Mouse (Mus musculus): ENCODE data around the gene Tmco5.
"Not testable (repeated sequence)": the region's sequence is repeated elsewhere in the genome, so short reads cannot be mapped to it uniquely, and the experiment has no call there.

Gene Tmco5

DNA sequence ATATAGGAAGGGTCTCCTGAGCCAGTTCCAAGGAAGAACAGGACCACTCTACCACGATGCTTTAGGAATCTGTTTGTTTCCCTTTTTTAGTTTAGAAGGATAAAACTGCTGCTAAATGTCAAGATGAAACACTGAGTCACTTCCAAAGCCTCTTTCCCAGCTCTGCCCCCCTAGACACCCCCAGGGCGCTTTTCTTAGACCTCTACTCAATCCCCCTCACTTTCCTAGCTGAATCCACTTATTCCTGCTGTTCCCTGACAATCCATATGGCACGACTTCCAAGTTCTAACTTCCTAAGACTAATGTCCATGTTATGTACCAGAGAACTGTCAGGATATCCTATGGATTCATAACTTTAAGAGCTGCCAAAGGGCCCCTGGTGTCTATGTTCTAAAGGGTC, 40.1 kb downstream of the Tmco5 start:
- in situ Hi-C loops (cut with MboI; ENCODE audit: unreplicated experiment in 2 of 2) = no loop called here

DNA sequence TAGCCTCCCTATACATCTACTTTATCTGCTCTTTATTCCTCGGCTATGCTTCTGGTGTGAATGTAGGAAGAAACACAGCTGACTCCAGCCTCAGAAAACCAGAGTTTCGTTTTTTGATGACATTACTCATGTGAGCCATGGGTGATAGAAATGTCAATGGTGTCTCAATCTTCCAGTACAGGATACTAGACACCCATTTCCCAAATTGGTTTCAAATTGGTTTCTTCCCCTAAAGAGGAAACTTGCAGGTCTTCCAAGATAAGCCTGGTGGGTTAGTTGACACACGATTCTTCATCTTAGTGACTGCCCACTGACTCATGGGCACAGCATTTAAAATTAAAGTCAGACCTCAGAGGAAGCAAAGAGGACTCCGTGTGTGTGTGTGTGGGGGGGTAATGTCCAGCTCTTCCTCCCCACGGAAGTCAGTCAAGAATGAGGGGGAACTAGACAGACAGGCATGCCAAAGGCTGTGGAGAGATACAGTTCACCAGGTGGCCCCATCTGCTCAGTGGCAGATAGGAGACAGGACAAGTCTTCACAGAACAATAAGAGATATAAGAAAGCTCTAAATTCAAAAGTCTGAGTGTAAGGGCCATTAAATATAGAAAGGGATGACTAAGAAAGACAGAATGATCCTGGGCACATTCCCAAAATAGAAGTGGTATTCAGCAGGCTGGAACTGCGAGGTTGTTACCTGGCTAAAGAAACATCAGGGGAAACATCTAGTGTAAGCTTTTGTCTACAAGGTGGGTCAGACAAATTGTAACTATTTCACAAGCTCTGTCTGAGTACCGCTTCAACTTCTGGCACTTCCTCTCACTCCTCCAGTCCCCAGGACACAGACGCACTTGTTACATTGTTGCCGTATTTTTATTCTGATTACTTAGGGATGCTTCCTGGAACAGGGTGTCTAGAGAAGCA, 44.3 kb downstream of the Tmco5 start:
- in situ Hi-C loops (cut with MboI; ENCODE audit: unreplicated experiment in 2 of 2) = no loop called here

DNA sequence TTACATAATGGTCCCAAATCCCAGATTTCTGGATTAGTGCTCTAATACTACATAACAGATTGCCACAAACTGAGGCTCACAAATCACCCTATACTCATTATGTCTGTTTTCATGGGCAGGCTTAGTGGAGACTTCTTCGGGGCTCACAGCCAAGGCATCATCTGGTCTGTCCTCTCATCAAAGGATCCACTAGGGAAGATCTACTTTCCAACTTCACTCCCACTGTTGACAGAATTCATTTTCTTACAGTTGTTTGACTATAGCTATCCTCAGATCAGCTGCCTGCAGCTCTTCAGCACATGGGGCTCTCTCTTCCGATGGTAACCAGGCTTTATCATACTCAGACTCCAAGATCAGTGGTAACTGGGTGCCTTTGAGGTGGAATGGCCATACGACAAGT, 45.2 kb downstream of the Tmco5 start:
- in situ Hi-C loops (cut with MboI; ENCODE audit: unreplicated experiment in 2 of 2) = no loop called here

DNA sequence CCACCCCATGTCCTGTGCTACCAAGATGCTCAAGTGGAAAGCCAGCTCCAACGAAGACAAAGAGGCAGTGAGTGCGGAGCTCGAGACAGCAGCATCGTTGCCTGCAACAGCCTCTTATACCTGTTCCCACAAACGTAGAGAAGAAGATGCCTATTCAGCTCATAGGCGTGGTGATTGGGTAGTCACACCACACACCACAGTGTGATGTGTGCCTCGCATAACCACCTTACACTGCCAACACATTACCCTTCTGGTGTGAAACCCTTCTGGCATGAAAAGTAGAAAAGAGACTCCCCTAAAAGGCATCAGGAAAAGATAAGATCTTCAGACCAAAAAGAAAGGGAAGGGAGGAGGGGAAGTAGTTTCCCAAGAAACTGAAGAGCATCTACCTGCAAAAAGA, 45.8 kb downstream of the Tmco5 start:
- in situ Hi-C loops (cut with MboI; ENCODE audit: unreplicated experiment in 2 of 2) = no loop called here

DNA sequence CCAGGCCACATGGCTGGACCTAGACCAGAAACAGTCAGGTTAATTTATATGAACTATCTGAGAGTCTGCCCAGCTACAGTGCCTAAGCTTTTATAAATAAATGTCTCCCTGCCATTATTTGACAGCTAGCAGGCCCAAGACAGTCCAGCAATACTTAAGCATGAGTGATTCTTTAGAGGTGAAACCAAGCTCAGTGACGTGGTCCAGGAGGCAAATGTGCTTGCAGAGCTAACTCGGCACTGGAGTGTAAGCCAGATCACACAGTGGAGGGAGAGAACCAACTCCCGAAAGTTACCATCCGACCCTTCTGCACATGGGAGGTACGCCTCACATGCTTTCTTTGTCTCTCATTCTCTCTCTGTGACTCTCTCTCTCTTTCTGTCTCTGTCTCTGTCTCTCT, 46.7 kb downstream of the Tmco5 start:
- in situ Hi-C loops (cut with MboI; ENCODE audit: unreplicated experiment in 2 of 2) = no loop called here

DNA sequence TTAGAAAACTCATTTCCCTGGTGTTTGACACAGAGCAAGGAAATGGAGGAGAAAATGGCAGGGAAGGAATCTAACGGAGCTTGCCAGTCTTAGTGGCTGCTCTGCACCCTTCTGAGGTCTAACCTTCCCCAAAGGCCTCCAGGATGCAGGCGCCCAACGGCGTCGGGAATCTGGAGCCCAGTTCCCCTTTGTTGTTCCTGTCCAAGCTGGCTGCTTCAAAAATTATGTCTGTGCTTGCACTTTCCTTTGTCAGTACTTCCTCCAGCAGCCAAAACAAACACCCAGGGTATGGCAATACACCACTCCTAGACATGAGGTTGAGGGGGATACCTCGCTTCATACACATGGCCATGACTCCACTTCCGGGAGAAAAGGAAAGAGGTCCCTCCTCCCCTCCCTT, 53.7 kb downstream of the Tmco5 start:
- in situ Hi-C loops (cut with MboI; ENCODE audit: unreplicated experiment in 2 of 2) = no loop called here

DNA sequence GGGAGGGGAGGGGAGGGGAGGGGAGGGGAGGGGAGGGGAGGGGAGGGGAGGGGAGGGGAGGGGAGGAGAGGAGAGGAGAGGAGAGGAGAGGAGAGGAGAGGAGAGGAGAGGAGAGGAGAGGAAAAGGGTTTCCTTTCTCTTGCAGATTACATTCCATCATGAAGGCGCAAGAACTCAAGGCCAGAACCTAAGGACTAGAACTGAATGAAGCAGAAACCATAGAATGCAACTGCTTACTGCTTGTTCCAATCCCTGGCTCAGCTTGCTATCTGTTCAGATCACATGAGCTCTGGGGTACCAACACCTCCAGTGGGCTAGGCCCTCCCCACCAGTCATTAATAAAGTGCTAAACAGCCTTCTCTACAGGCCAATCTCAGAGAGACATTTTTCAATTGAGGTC, 55.7 kb downstream of the Tmco5 start:
- in situ Hi-C loops (cut with MboI; ENCODE audit: unreplicated experiment in 2 of 2) = not testable (repeated sequence)

DNA sequence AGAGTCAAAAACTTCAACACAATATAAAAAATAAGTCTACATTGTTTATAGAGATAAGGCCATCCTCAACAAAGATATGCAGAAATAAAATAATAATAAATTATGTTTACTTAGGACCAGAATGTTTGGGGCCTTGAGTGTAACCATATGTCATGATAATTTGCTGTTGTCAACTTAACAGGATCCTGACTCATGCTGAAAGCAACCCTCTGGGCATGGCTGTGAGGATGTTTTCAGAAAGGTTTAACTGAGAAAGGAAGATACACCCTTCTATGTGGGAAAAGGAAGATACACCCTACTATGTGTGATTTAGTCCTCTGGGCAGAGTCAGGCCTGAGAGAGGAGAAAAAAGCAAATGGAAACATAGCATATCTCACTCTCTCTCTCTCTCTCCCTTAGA, 56.3 kb downstream of the Tmco5 start:
- in situ Hi-C loops (cut with MboI; ENCODE audit: unreplicated experiment in 2 of 2) = no loop called here

DNA sequence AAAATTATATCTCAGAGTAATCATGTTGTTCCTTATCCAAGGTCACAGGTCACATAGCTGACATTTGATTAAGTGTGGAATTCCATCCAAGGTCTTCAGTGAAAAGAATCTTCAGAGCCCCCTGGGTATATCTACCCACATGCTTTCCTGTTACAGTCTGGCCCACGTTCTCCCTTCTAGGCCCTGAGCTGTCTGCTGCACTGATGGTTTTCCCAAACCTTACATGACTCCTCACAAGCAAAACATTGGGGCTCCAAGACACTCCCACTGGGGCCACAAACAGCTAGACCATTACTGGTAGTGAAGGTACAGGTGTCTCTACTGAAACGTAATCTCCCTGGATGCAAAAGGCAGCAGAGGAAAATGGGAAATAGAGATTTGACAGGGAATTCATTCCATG, 57.9 kb downstream of the Tmco5 start:
- in situ Hi-C loops (cut with MboI; ENCODE audit: unreplicated experiment in 2 of 2) = no loop called here

DNA sequence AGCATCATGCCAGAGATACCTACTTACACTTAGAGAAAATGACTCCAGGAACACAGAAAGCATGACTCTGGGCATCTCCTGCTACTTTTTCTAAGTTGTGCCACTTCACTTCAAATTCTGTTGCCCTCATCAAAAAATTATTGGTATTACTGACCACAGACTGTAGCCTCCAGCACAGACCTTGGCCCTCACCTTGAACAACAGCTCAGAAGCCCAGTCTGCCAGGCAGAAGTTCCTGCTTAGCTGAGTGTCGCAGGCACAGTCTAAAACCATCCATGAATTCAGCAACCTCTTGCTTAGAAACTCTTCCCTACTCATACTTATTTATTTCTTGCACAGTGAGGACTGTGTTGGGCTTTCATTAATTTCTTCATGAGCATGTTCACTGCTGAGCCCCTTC, 58.7 kb downstream of the Tmco5 start:
- in situ Hi-C loops (cut with MboI; ENCODE audit: unreplicated experiment in 2 of 2) = no loop called here

DNA sequence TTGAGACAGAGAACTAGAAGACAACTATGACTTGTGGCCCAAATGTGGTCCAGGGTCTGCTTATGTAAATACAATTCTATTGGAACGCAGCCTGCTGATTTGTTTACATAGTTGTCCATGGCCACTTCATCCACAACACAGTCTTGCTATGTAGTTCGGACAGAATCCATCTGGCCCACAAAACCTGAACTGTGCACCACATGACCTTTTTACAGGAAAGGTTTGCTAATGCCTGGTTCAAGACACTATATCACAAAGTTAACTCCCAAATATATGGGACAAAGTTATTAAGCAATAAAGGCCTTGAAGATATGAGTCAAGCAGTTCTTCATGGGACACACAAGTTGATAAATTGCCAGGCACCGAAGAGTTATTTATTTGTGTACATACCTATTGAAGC, 63.3 kb downstream of the Tmco5 start:
- in situ Hi-C loops (cut with MboI; ENCODE audit: unreplicated experiment in 2 of 2) = no loop called here

All from v-Abl transformed pro-B cells (cell line).